Mouse (Mus musculus): ENCODE measurements around the gene Arl6ip4.

DNA sequence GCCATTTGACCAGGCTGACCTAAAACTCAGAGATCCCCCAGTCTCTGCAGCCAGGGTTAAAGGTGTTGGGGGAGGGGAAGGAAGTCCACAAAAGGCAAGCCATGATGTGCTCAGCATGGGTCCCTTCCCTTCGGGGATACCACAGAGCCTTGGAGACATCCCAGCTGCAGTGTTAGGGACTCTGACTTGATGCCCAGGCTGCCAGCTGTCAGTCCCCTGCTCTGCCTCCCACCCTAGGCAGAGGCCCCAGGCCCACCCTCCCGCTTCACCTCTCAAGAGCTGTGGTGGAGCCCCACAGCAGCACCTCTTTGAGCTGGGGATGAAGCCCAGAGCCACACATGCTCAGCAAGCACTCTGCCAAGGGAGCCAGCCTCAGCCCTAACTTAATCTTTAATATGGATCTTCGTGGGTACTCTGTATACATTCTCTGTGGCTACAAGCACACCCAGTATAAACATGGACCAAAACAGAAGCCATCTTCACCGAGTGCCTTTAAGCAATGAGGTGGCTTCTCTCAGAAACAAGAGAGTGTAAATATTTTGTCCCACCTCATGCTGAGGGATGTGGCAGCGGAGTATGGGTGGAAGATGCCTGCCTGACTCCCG is 37.9 kb upstream of the Arl6ip4 start:
- TF ChIP-seq CTCF (IDR thresholded peaks at IDR 0.05; ENCODE audit: extremely low read depth, insufficient read depth, insufficient read length, insufficient replicate concordance) = no peak
- no peak for TF ChIP-seq POLR2A (IDR thresholded peaks at IDR 0.05; ENCODE audit: low read depth, low read length)

Measured in spleen, adult 2 months (tissue).